Mouse (Mus musculus) forebrain, embryonic 15.5 days (tissue): Measurements from ENCODE around the gene Tecpr2. TPM values are rescaled to one million over a fixed set of nuclear protein-coding genes. Genes with fewer than 3 reads are reported as not detected.

Experiments used
- ATAC-seq: fragments of 200-750 bp; cut with Nextera tagmentation; replicated peaks from 2 replicates; pipeline ENCODE4 v1.8.0; 2017; ENCODE audit warnings: mild to moderate bottlenecking, moderate TSS enrichment, moderate library complexity
- H3K27ac ChIP-seq: fragments of 300-500 bp; sonication (generic); replicated peaks from 2 replicates; pipeline ENCODE4 v1.5.1; 2015; ENCODE audit warnings: mild to moderate bottlenecking, inconsistent platforms
- H3K27me3 ChIP-seq: fragments of 300-500 bp; sonication (generic); 2 replicates; pipeline ENCODE4 v1.6.1; 2015; ENCODE audit warnings: inconsistent platforms
- H3K36me3 ChIP-seq: fragments of 300-500 bp; sonication (generic); 2 replicates; pipeline ENCODE4 v1.6.1; 2015; ENCODE audit warnings: mild to moderate bottlenecking, inconsistent platforms
- H3K4me1 ChIP-seq: fragments of 300-500 bp; sonication (generic); 2 replicates; pipeline ENCODE4 v1.6.1; 2015; ENCODE audit warnings: inconsistent platforms
- H3K4me2 ChIP-seq: fragments of 300-500 bp; sonication (generic); replicated peaks from 2 replicates; pipeline ENCODE4 v1.6.1; 2015; ENCODE audit warnings: mild to moderate bottlenecking, inconsistent platforms
- H3K4me3 ChIP-seq: fragments of 300-500 bp; sonication (generic); 2 replicates; pipeline ENCODE4 v1.5.1; 2015; ENCODE audit warnings: mild to moderate bottlenecking, inconsistent platforms
- H3K9ac ChIP-seq: fragments of 300-500 bp; sonication (generic); replicated peaks from 2 replicates; pipeline ENCODE4 v1.6.1; 2015; ENCODE audit warnings: mild to moderate bottlenecking, inconsistent platforms
- H3K9me3 ChIP-seq: fragments of 300-500 bp; sonication (generic); 2 replicates; pipeline ENCODE4 v1.6.1; 2016; ENCODE audit warnings: inconsistent platforms
- WGBS: fragments of 180-500 bp; shearing (Covaris S2); methylation state at CpG from one replicate; pipeline ENCODE4 v1.1.7; 2015; ENCODE audit warnings: mixed read lengths; 5-methylcytosine and 5-hydroxymethylcytosine counted together
- polyA plus RNA-seq: library from polyadenylated mRNA; unstranded; fragments of >200 nt; fragmentation: Nextera tagmentation; extraction: Ambion mirVana; gene quantifications from 2 replicates; pipeline ENCODE4 v1.2.1, GENCODE M21; 2015

Gene Tecpr2
- polyA plus RNA-seq, 1 experiment from 2014 or later: 7.5 TPM

DNA sequence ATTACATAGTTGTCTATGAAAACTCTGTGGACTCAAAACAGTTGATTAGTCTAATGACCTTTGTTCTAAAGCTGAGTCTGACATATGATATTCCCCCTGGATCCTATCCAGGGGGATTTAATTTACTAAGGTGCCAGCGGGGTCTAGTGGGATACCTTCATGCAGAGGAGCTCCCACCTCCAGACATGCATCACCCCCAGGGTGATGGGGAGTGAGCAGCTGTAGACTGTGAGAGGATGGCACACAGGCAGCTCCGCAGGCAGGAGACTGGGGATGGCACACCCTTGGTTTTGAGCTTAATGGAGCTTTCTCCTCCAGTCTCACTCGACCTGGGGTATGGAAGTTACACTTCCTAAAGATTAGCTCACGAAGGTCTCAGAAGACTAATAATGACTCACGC is 32.5 kb downstream of the Tecpr2 start:
- Histone ChIP-seq H3K27ac (no peak overlapping the region), H3K4me1 (no peaks in the 10 kb centered on the region), H3K4me3 (no peak overlapping the region), H3K27me3 (no peaks in the 10 kb centered on the region), H3K9me3 (no peaks in the 10 kb centered on the region), H3K4me2 (no peak overlapping the region), H3K36me3 (peaks cover 13% of the 10 kb centered on the region), H3K9ac (no peak overlapping the region)
- no peak for ATAC-seq
- 80% methylated on average over 5 of the region's 5 CpGs for WGBS

- ATAC-seq: no peak
- WGBS: 85% methylated on average over 5 of the region's 5 CpGs
- Histone ChIP-seq H3K9me3 (no peaks in the 10 kb centered on the region), H3K27ac (no peak overlapping the region), H3K4me1 (no peaks in the 10 kb centered on the region), H3K27me3 (no peaks in the 10 kb centered on the region), H3K36me3 (peaks cover 29% of the 10 kb centered on the region; the same call in 1 of the 2 replicates), H3K4me3 (no peak overlapping the region), H3K4me2 (no peak overlapping the region), H3K9ac (no peak overlapping the region)
Observed at GRCm38 (mm10) chr12:110932820-110933219, 43.8 kb downstream of the Tecpr2 start.

GRCm38 (mm10) chr12:110935983-110936620 is 47.0 kb downstream of the Tecpr2 start:
- no peak overlapping the region for H3K4me2 ChIP-seq
- H3K9me3 ChIP-seq: no peaks in the 10 kb centered on the region
- no peaks in the 10 kb centered on the region for H3K27me3 ChIP-seq
- H3K9ac ChIP-seq: no peak overlapping the region
- no peak overlapping the region for H3K27ac ChIP-seq
- no peaks in the 10 kb centered on the region for H3K4me1 ChIP-seq
- peak; percentile 79; the same call in 1 of the 2 replicates for ATAC-seq
- H3K36me3 ChIP-seq: peaks cover 48% of the 10 kb centered on the region
- 56% methylated on average over 9 of the region's 9 CpGs for WGBS
- H3K4me3 ChIP-seq: no peak overlapping the region

- no peak overlapping the region for H3K4me2 ChIP-seq
- H3K27me3 ChIP-seq: no peaks in the 10 kb centered on the region
- ATAC-seq: no peak
- WGBS: 88% methylated on average over 5 of the region's 5 CpGs
- peaks cover 42% of the 10 kb centered on the region for H3K36me3 ChIP-seq
- no peaks in the 10 kb centered on the region for H3K4me1 ChIP-seq
- H3K4me3 ChIP-seq: no peak overlapping the region
- no peak overlapping the region for H3K9ac ChIP-seq
- H3K9me3 ChIP-seq: no peaks in the 10 kb centered on the region
- H3K27ac ChIP-seq: no peak overlapping the region
Observed at GRCm38 (mm10) chr12:110937496-110937895, 48.4 kb downstream of the Tecpr2 start.

DNA sequence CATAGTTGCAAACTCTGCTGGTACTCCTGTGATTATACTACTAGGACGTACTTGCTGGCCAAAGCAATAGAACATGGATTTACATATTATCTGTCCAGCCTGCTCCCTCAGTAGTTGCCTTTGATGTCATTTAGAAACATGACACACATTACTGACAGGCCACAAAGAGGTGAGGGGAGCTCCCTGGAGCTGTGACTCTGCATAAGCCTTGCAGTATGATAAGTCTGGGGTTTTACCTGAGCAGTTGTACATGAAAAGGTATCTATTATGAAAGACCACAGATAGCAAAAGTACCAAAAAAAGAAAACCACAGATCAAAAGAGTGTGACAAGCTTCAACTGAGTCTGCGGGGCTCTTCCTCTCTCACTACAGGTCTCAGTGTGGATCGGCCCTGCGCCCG is 50.3 kb downstream of the Tecpr2 start:
- Histone ChIP-seq H3K9ac (no peak overlapping the region), H3K4me1 (no peaks in the 10 kb centered on the region), H3K36me3 (peaks cover 32% of the 10 kb centered on the region), H3K27ac (no peak overlapping the region), H3K9me3 (no peaks in the 10 kb centered on the region), H3K4me3 (no peak overlapping the region), H3K27me3 (no peaks in the 10 kb centered on the region), H3K4me2 (no peak overlapping the region)
- no peak for ATAC-seq
- WGBS: 97% methylated on average over 5 of the region's 5 CpGs

DNA sequence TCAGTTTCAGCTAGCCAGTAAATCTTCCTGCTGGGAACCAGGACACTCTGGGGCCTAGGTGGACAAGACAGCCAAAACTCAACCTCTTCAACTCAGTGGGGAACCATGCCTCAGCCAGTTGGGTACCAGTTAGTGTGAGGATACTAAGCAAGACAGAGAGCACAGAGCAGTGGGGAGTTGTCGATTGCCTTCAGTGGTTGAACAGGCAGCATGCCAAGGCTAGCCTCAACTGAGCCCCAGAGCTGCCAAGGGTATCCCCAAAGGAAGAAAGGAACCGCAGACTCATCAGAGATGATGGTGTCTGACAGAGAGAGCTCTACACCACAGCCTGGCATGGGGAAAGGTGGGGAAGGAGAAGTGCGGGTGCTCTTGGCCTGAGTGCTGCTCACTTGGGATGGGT is 51.8 kb downstream of the Tecpr2 start:
- Histone ChIP-seq H3K9me3 (no peaks in the 10 kb centered on the region), H3K4me1 (no peaks in the 10 kb centered on the region), H3K4me3 (no peak overlapping the region), H3K36me3 (peaks cover 41% of the 10 kb centered on the region), H3K9ac (no peak overlapping the region), H3K4me2 (no peak overlapping the region), H3K27me3 (no peaks in the 10 kb centered on the region), H3K27ac (no peak overlapping the region)
- 92% methylated on average over 3 of the region's 3 CpGs for WGBS
- no peak for ATAC-seq

GRCm38 (mm10) chr12:110946216-110946615 is 57.2 kb downstream of the Tecpr2 start:
- H3K9ac ChIP-seq: no peak overlapping the region
- H3K27me3 ChIP-seq: no peaks in the 10 kb centered on the region
- H3K4me2 ChIP-seq: no peak overlapping the region
- H3K9me3 ChIP-seq: no peaks in the 10 kb centered on the region
- 83% methylated on average over 7 of the region's 7 CpGs for WGBS
- no peaks in the 10 kb centered on the region for H3K4me1 ChIP-seq
- peaks cover 51% of the 10 kb centered on the region; the same call in 1 of the 2 replicates for H3K36me3 ChIP-seq
- H3K27ac ChIP-seq: no peak overlapping the region
- H3K4me3 ChIP-seq: no peak overlapping the region
- no peak for ATAC-seq

GRCm38 (mm10) chr12:110948082-110948909 is 59.2 kb downstream of the Tecpr2 start:
- 94% methylated on average over 6 of the region's 6 CpGs for WGBS
- no peaks in the 10 kb centered on the region for H3K4me1 ChIP-seq
- no peak overlapping the region for H3K9ac ChIP-seq
- no peak overlapping the region for H3K4me3 ChIP-seq
- no peaks in the 10 kb centered on the region for H3K27me3 ChIP-seq
- no peak overlapping the region for H3K4me2 ChIP-seq
- ATAC-seq: no peak
- no peak overlapping the region for H3K27ac ChIP-seq
- H3K9me3 ChIP-seq: no peaks in the 10 kb centered on the region
- peaks cover 48% of the 10 kb centered on the region; the same call in 1 of the 2 replicates for H3K36me3 ChIP-seq

DNA sequence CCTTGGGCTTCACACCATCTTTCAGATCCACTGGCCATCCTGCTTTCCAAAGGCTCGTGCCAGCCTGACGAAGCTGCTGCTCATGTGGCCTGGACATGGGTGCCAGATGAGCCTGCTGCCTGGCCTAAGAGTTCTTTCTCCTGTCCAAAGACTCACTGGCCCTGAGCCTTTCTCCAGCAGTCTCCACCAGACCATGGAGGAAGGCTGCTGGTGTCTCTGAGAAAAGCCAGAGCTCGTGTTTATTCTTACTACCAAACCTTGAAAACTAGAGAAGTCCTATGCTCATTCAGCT is 59.8 kb downstream of the Tecpr2 start:
- Histone ChIP-seq H3K4me3 (no peak overlapping the region), H3K27me3 (no peaks in the 10 kb centered on the region), H3K4me1 (no peaks in the 10 kb centered on the region), H3K36me3 (peaks cover 45% of the 10 kb centered on the region; the same call in 1 of the 2 replicates), H3K27ac (no peak overlapping the region), H3K9ac (no peak overlapping the region), H3K4me2 (no peak overlapping the region), H3K9me3 (no peaks in the 10 kb centered on the region)
- WGBS: 92% methylated on average over 3 of the region's 3 CpGs
- no peak for ATAC-seq

- Histone ChIP-seq H3K4me2 (no peak overlapping the region), H3K36me3 (peaks cover 45% of the 10 kb centered on the region), H3K27me3 (no peaks in the 10 kb centered on the region), H3K9ac (no peak overlapping the region), H3K4me3 (no peak overlapping the region), H3K9me3 (no peaks in the 10 kb centered on the region), H3K27ac (no peak overlapping the region), H3K4me1 (no peaks in the 10 kb centered on the region)
- WGBS: 98% methylated on average over 1 of the region's 1 CpGs
- ATAC-seq: no peak
Observed at GRCm38 (mm10) chr12:110949410-110949809, 60.3 kb downstream of the Tecpr2 start.

GRCm38 (mm10) chr12:110950151-110950550 is 61.1 kb downstream of the Tecpr2 start:
- whole genome bisulfite sequencing: 75% methylated on average over 4 of the region's 4 CpGs
- H3K36me3 ChIP-seq: peaks cover 47% of the 10 kb centered on the region
- H3K4me2 ChIP-seq: no peak overlapping the region
- no peak overlapping the region for H3K4me3 ChIP-seq
- no peaks in the 10 kb centered on the region for H3K27me3 ChIP-seq
- H3K9ac ChIP-seq: no peak overlapping the region
- no peaks in the 10 kb centered on the region for H3K9me3 ChIP-seq
- ATAC-seq: no peak
- no peaks in the 10 kb centered on the region for H3K4me1 ChIP-seq
- H3K27ac ChIP-seq: no peak overlapping the region

GRCm38 (mm10) chr12:110951236-110951635 is 62.2 kb downstream of the Tecpr2 start:
- Histone ChIP-seq H3K9ac (no peak overlapping the region), H3K9me3 (no peaks in the 10 kb centered on the region), H3K4me2 (no peak overlapping the region), H3K36me3 (peaks cover 49% of the 10 kb centered on the region), H3K4me1 (no peaks in the 10 kb centered on the region), H3K27me3 (no peaks in the 10 kb centered on the region), H3K4me3 (no peak overlapping the region), H3K27ac (no peak overlapping the region)
- 87% methylated on average over 7 of the region's 7 CpGs for WGBS
- ATAC-seq: no peak
